Mouse (Mus musculus): Measurements from ENCODE around the gene Sh3pxd2a.

Gene Sh3pxd2a

GRCm38 (mm10) chr19:47315917-47316265, 148.3 kb downstream of the Sh3pxd2a start:
- ChIA-PET POLR2A (interaction anchor here in 3 of 4 experiments (0.6 to 1.8 kb wide), 5 partner anchors 14 to 64 kb away, joined by 3 to 5 read pairs (median 4); no protein-coding TSS in a partner anchor), CTCF (interaction anchor here in 1 of 4 experiments (0.6 kb wide), 2 partner anchors 173 to 256 kb away, joined by 3 to 11 read pairs; no protein-coding TSS in a partner anchor)

GRCm38 (mm10) chr19:47315091-47315916, 148.9 kb downstream of the Sh3pxd2a start:
- ChIA-PET CTCF (interaction anchor here in 3 of 4 experiments (0.6 to 1.4 kb wide), 10 partner anchors 10 to 257 kb away, joined by 3 to 11 read pairs (median 4); no protein-coding TSS in a partner anchor), POLR2A (interaction anchor here in 3 of 4 experiments (0.6 to 2.6 kb wide), 34 partner anchors 8 to 225 kb away, joined by 3 to 17 read pairs (median 4); partner anchors contain the start of genes Neurl1a (in 1 of the 3), Pdcd11 (in 1 of the 3) and Usmg5 (in 1 of the 3))

GRCm38 (mm10) chr19:47314076-47314941, 149.9 kb downstream of the Sh3pxd2a start:
- POLR2A ChIA-PET = interaction anchor here in 3 of 4 experiments (0.6 to 2.6 kb wide), 35 partner anchors 9 to 1000 kb away, joined by 3 to 17 read pairs (median 4); partner anchors contain the start of genes Neurl1a (in 1 of the 3), Pdcd11 (in 1 of the 3) and Usmg5 (in 1 of the 3)
- CTCF ChIA-PET = interaction anchor here in 3 of 4 experiments (0.6 to 1.4 kb wide), 11 partner anchors 10 to 304 kb away, joined by 3 to 5 read pairs (median 4); no protein-coding TSS in a partner anchor

- CTCF ChIA-PET = interaction anchor here in 3 of 4 experiments (0.6 to 1.4 kb wide), 4 partner anchors 9 to 305 kb away, joined by 3 to 5 read pairs (median 3); no protein-coding TSS in a partner anchor
- POLR2A ChIA-PET = interaction anchor here (0.6 to 2.6 kb wide), 12 partner anchors 8 to 999 kb away, joined by 3 to 17 read pairs (median 4); no protein-coding TSS in a partner anchor
Measured at GRCm38 (mm10) chr19:47313387-47314075, 150.7 kb downstream of the Sh3pxd2a start.

GRCm38 (mm10) chr19:47311162-47311561, 153.0 kb downstream of the Sh3pxd2a start:
- POLR2A ChIA-PET = interaction anchor here in 2 of 4 experiments (0.5 to 1.9 kb wide), 3 partner anchors 11 to 65 kb away, joined by 3 to 5 read pairs (median 3); no protein-coding TSS in a partner anchor
- CTCF ChIA-PET = interaction anchor here in 1 of 4 experiments (0.6 to 2.2 kb wide), 3 partner anchors 14 to 52 kb away, joined by 3 to 9 read pairs (median 4); no protein-coding TSS in a partner anchor

- POLR2A ChIA-PET = interaction anchor here in 1 of 4 experiments (1.9 kb wide), 1 partner anchor 41 kb away, joined by 5 read pairs; no protein-coding TSS in a partner anchor
- CTCF ChIA-PET = interaction anchor here in 1 of 4 experiments (1.2 to 2.2 kb wide), 2 partner anchors 16 to 28 kb away, joined by 4 to 9 read pairs; no protein-coding TSS in a partner anchor
Measured at GRCm38 (mm10) chr19:47309824-47310223, 154.4 kb downstream of the Sh3pxd2a start.

GRCm38 (mm10) chr19:47306917-47307315, 157.3 kb downstream of the Sh3pxd2a start:
- ChIA-PET POLR2A (interaction anchor here in 2 of 4 experiments (0.9 to 2.4 kb wide), 2 partner anchors 7 to 18 kb away, joined by 4 to 12 read pairs; no protein-coding TSS in a partner anchor), CTCF (interaction anchor here in 3 of 4 experiments (0.6 to 0.9 kb wide), 3 partner anchors 31 to 55 kb away, joined by 3 to 4 read pairs (median 3); no protein-coding TSS in a partner anchor)

- ChIA-PET POLR2A (interaction anchor here in 2 of 4 experiments (0.5 to 3.3 kb wide), 5 partner anchors 8 to 34 kb away, joined by 3 to 17 read pairs (median 3); no protein-coding TSS in a partner anchor), CTCF (interaction anchor here in 2 of 4 experiments (0.8 to 1.9 kb wide), 4 partner anchors 31 to 137 kb away, joined by 3 to 6 read pairs (median 3); no protein-coding TSS in a partner anchor)
Measured at GRCm38 (mm10) chr19:47306128-47306916, 157.9 kb downstream of the Sh3pxd2a start.

GRCm38 (mm10) chr19:47305401-47305800, 158.8 kb downstream of the Sh3pxd2a start:
- ChIA-PET POLR2A (interaction anchor here (0.5 to 3.3 kb wide), 8 partner anchors 8 to 195 kb away, joined by 3 to 17 read pairs (median 3); no protein-coding TSS in a partner anchor), CTCF (interaction anchor here in 2 of 4 experiments (0.5 to 2.1 kb wide), 6 partner anchors 33 to 137 kb away, joined by 3 to 7 read pairs (median 3); no protein-coding TSS in a partner anchor)

- POLR2A ChIA-PET = interaction anchor here in 3 of 4 experiments (1.2 to 3.3 kb wide), 5 partner anchors 9 to 33 kb away, joined by 3 to 17 read pairs (median 4); no protein-coding TSS in a partner anchor
- CTCF ChIA-PET = interaction anchor here in 3 of 4 experiments (0.5 to 2.1 kb wide), 6 partner anchors 10 to 135 kb away, joined by 3 to 7 read pairs (median 4); no protein-coding TSS in a partner anchor
Measured at GRCm38 (mm10) chr19:47304170-47304745, 159.9 kb downstream of the Sh3pxd2a start.

GRCm38 (mm10) chr19:47303128-47303527, 161.1 kb downstream of the Sh3pxd2a start:
- CTCF ChIA-PET = interaction anchor here in 1 of 4 experiments (1.3 kb wide), 1 partner anchor 23 kb away, joined by 4 read pairs; no protein-coding TSS in a partner anchor
- POLR2A ChIA-PET = interaction anchor here in 2 of 4 experiments (0.6 to 3.3 kb wide), 3 partner anchors 11 to 262 kb away, joined by 4 to 17 read pairs (median 4); no protein-coding TSS in a partner anchor

- ChIA-PET CTCF (interaction anchor here in 1 of 4 experiments (1.3 kb wide), 1 partner anchor 12 kb away, joined by 3 read pairs; no protein-coding TSS in a partner anchor), POLR2A (interaction anchor here in 1 of 4 experiments (0.6 kb wide), 1 partner anchor 152 kb away, joined by 4 read pairs; no protein-coding TSS in a partner anchor)
Measured at GRCm38 (mm10) chr19:47302191-47302852, 161.9 kb downstream of the Sh3pxd2a start.

GRCm38 (mm10) chr19:47301303-47302190, 162.7 kb downstream of the Sh3pxd2a start:
- ChIA-PET CTCF (interaction anchor here in 2 of 4 experiments (0.6 to 1.3 kb wide), 2 partner anchors 12 to 71 kb away, joined by 3 to 6 read pairs; no protein-coding TSS in a partner anchor), POLR2A (interaction anchor here in 3 of 4 experiments (0.6 to 1.4 kb wide), 3 partner anchors 13 to 151 kb away, joined by 3 to 4 read pairs (median 3); no protein-coding TSS in a partner anchor)

- ChIA-PET CTCF (interaction anchor here in 1 of 4 experiments (1.0 kb wide), 1 partner anchor 27 kb away, joined by 3 read pairs; no protein-coding TSS in a partner anchor), POLR2A (interaction anchor here in 2 of 4 experiments (1.2 to 2.0 kb wide), 2 partner anchors 11 to 17 kb away, joined by 4 to 6 read pairs; no protein-coding TSS in a partner anchor)
Measured at GRCm38 (mm10) chr19:47298100-47298499, 166.1 kb downstream of the Sh3pxd2a start.
